Mouse (Mus musculus) frontal cortex, adult 2 months (tissue): ENCODE data around the gene H2al1o. TPM values are rescaled to one million over a fixed set of nuclear protein-coding genes. Genes with fewer than 3 reads are reported as not detected.
"Not testable (repeated sequence)": the region's sequence is repeated elsewhere in the genome, so short reads cannot be mapped to it uniquely, and the experiment has no call there.

Experiments
- DNase-seq, 2 experiments: peaks; one replicate each; pipeline ENCODE4 v3.0.0; 2022; ENCODE audit warnings: low spot score in 1 of 2; ENCODE audit errors: extremely low spot score in 1 of 2
- polyA plus RNA-seq: library from polyadenylated mRNA; depleted of rRNA; stranded (reverse); fragments of >200 nt; gene quantifications from 2 replicates; pipeline ENCODE4 v1.2.3, GENCODE M21; 2012; rRNA removed

Gene H2al1o
- not detected in 2 replicates for polyA plus RNA-seq

DNA sequence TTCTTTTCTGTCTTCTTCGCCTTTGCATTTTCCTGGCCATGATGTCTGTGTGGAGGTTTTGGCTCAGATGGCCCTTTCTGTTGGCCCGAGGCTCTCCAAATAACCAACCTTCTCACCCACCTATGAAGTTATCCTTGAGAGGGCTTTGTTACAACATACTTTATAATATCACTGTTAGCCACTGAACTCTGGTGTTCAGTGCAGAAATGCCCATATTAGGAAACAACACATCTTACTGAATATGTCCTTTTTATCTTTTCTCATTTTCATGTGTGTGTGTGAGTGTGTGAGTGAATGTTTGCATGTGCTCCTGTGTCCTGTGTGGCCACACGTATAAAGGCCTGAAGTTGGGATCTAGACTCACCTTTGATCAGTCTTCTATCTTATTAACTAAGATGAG, at the start of gene H2al1o:
Gene H2al1o (minus strand): TSS at position 101 of the 400 bp plus-strand sequence.
- not testable (repeated sequence) for DNase-seq

DNA sequence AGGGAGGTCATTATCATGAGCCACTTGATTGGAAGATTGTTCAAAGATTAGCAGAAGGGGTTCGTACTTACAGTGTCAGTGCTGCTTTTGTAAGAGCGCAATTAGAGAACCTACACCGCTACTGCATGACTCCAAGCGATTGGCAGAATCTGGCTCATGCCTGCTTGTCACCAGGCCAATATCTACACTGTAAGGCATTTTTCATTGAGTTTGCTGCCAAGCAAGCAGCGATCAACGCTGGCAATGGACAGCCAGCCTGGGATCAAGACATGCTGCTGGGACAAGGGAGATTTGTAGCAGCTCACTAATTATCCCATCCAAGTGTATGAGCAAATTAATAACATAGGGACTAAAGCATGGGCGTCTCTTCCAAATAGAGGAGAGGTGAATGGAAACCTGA, 25.8 kb upstream of the H2al1o start:
- DNase-seq, result not testable (repeated sequence)

DNA sequence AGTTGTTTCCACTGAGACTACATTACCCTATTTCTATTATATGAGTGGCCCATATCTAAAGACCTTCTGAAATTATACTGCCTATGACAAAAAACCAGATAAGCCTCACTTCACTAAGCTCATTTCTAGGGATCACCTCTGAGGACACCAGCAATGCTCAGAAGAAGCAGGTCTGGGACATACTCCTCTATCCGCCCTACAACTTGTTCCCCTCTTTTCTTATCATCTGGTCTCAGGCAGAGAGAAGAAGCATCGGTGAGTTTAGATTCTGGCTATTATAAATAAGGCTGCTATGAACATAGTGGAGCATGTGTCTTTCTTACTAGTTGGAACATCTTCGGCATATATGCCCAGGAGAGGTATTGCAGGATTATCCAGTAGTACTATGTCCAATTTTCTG, 35.3 kb downstream of the H2al1o start:
- no peak for DNase-seq

Other genes with a start within 250 kb of the H2al1o start
- not detected in 2 replicates for gene H2al1k, start 221.8 kb downstream of the H2al1o start, polyA plus RNA-seq
- 0.19 and 0.48 TPM in 2 replicates for gene Cybb, start 84.6 kb downstream of the H2al1o start, polyA plus RNA-seq
- gene Dynlt3, start 90.6 kb upstream of the H2al1o start, polyA plus RNA-seq, result 149 and 176 TPM in 2 replicates